Mouse (Mus musculus): ENCODE data around the gene Ankrd39.

Gene Ankrd39

DNA sequence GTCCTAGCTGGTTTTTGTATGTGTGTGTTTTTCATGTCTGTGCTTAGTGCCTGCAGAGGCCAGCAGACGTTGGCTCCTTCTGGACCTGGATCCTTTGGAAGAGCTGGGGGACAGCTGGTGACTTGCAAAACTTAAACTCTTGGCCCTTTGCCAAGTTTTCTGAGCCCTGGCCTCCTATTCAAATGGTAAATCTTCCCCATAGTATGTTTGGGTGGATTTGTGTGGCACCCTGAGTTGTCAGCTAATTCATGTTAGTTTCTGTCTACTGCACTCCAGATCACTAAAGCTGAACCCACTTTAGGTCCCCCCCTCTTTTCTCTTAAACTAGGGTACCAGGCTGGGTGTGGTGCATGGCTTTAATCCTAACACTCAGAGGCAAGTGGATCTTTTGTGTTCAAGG lies 18.9 kb downstream of the Ankrd39 start:
- DNase-seq = no peak

DNA sequence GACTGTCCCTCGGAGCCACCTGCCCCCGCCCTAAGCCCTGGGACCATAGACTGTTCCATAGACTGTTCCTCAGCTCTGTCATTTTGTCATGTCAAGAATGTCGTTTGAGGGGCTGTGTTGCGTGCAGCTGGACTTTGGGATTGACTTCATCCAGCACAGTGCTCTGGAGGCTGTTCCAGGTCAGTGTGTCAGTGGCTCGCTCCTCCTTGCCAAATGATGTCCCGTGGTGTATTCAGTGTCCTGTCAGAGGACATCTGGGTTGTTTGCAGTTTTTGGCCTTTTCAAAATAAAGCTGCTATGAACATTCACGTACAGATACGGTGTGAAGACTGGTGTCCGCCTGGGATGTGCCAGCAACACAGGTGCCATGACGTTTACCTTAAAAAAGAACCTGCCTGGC lies 20.3 kb downstream of the Ankrd39 start:
- DNase-seq = no peak

DNA sequence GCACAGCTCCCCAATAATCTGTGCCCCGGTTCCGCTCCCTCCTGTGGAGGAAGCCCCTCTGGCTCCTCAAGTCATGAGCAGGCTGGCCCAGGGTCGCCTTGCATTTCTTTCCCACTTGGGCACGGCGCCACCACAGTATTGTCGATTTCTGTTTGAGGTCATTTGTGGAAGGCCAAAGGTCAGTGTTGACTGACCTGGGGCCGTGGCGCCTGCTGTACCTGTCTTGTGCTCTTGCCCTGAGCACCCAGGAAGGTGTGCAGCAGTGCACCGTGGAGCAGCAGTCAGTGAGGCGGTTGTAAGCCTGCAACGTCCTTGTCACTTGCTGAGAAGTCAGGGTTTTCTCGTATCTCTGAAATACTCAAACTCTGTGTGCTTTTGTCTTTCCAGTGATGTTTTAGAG lies 21.5 kb downstream of the Ankrd39 start:
- DNase-seq = no peak

DNA sequence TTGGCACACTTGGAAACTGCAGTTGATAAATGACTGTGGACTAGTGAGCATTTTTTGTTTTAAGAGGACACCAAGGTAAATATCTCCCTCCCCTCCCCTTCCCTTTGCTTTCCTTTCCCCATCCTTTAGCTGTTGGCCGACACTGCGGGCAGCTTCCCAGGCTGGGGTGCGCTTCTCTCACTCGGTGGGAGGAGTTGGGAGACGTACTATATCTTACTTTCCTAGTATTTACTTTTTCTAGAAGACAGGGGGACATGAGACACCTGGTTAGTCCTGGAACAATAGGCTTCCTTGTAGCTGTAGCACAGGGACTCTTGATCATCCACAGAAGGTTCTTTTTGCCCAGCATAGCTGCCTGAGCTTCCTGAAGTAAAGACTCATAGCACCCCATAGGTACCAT lies 23.2 kb downstream of the Ankrd39 start:
- no peak for DNase-seq

DNA sequence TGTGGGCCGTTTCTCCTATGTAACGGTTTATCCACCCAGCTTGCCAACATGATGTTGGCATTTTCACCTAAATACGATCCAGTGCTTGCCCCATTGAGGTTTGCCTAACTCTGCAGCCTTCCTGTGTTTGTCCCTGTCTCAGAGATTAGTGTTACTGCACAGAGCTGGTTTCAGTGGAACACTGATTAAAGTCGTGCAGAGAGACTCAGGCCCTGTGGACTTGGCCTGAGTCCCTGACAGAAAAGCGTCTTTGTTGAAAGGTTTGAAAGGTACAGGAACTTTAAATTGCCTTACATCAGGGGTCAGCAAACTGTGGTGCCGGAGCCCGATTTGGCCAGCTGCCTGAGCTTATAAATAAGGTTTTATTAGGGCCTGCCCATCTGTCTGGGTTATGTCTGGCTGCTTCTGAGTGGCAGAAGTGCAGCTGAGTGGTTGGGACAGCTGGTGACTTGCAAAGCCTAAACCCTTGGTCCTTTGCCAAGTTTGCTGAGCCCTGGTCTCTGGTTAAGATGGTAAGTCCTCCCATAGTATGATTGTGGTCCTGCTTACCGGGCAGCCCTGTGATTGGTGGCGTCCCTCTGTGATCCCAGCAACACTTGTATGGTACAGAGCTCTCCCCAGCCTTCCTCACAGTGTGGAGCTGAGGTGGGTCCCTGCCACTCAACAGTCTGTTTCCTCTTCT lies 23.8 kb downstream of the Ankrd39 start:
- no peak for DNase-seq

DNA sequence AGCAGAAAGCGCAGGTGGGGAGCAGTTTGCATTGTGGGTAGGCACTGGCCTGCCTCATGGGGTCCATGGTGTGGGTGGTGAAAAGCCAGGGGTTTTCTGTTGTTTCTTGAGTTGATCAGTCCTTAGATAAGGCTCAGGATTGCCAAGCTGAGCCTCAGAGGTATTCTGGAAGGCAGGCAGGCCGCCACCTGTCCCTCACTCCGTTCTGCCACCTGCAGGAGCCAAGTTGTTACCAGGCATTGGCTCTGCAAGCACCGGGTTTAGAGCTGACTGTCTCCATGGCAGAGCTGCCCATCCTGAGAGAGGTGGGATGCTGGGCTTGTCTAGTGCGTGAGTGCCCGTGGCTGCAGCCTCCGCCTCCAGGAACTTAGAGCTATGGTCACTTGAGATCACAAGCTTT lies 25.0 kb downstream of the Ankrd39 start:
- no peak for DNase-seq

DNA sequence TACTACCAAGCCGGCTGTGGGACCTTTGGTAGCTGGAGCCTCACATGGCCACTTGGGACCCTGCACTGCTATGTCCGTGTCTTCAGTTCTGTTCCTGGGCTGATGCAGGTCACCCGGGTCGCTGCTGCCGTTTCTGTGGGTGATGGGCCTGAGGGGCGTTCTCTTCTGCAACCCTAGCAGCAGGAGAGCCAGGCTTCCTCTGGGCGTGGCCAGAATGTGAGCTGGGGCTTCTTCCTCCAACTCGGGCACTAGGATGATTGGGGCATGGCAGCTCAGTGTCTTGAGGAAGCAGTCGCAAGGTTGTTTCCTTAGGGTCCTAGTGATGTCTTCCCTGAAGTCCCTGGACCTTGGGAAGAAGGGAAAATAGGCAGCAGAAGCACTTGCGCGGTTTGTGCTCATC lies 27.6 kb downstream of the Ankrd39 start:
- DNase-seq = no peak

DNA sequence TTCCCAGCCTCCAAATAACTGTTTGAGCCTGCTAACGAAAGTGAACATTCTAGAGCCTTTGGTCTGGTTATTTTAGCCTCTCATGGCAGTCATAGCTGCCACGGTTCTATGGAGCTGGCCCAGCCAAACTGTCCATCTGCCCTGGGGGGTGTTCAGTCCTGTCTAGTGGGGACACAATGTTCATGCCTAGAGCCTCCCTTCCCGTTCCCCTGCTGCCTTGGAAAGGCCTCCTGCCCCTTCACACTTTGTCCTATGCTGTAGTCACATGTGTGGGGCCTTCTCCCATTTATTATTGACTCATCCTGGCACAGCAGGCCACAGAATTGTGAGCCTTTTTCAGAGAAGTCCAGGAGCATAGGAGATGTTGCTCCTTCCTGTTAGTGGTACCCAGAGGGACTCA lies 29.0 kb downstream of the Ankrd39 start:
- DNase-seq = peak in 1 of 2 experiments; percentile 51

DNA sequence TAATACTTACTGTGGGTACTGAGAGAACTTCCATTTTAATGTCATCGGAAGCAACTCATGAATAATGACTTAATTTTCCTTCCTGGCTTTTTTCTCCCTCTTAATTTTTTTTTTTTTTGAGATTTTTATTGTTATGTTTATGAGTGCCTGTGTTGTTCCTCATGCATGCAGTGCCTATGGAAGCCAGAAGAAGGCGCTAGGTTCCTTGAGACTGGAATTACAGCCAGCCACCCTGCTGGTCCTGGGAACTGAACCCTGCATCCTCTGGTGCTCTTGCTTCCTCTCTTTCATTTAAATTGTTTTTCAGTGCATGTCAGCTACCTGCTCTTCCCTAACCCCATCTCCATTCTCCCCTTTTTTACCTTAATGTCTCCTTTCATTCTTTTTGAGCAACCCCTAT lies 33.5 kb downstream of the Ankrd39 start:
- DNase-seq = peak; percentile 65 to 72

DNA sequence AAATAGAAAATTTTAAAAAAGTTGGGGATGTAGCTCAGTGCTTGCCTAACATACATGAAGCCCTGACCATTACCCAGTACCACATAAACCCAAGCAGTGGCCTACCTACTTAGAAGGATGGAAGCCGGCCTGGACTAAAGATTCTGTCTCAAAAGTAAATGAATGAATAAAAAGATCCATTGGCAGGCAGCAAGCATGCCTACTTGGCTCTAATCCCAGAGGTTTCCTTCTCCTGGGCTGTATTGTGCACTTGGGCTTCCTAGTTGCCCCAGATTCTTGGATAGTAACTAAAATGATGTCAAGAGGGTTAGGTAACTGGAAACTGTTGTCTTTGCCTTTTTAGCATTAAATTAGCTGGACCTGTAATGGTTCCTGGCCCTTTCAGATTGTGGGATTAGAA lies 33.9 kb downstream of the Ankrd39 start:
- DNase-seq = no peak

DNA sequence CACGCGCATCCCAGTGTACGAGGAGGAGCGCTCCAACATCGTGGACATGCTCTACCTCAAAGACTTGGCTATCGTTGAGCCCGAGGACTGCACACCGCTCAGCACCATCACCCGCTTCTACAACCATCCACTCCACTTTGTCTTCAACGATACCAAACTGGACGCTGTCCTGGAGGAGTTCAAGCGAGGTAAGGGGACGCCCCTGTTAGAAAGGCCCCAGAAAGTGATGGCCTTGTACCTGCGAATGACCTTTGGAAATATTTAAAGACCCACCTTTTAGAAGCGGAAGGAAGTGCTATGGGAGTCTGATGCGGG lies 34.3 kb downstream of the Ankrd39 start:
- DNase-seq = no peak

DNA sequence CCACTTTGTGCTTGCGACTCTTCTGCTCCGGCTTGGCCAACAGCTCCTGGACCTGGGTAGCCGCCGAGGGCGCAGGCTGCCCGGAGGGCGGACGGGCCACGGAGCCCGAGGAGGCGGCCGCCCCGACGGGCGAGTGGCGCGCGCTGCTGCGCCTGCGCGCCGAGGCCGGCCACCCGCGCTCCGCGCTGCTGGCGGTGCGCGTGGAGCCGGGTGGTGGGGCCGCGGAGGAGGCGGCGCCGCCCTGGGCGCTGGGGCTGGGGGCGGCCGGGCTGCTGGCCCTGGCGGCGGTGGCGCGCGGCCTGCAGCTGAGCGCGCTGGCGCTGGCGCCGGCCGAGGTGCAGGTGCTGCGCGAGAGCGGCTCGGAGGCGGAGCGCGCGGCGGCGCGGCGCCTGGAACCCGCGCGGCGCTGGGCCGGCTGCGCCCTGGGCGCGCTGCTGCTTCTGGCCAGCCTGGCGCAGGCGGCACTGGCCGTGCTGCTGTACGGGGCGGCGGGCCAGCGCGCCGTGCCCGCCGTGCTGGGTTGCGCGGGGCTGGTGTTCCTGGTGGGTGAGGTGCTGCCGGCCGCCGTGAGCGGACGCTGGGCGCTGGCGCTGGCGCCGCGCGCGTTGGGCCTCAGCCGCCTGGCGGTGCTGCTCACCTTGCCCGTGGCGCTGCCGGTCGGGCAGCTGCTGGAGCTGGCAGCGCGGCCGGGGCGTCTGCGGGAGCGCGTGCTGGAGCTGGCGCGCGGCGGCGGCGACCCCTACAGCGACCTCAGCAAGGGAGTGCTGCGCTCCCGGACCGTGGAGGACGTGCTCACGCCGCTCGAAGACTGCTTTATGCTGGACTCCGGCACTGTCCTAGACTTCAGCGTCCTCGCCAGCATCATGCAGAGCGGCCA lies 34.9 kb downstream of the Ankrd39 start:
- DNase-seq = peak; percentile 58 to 62

DNA sequence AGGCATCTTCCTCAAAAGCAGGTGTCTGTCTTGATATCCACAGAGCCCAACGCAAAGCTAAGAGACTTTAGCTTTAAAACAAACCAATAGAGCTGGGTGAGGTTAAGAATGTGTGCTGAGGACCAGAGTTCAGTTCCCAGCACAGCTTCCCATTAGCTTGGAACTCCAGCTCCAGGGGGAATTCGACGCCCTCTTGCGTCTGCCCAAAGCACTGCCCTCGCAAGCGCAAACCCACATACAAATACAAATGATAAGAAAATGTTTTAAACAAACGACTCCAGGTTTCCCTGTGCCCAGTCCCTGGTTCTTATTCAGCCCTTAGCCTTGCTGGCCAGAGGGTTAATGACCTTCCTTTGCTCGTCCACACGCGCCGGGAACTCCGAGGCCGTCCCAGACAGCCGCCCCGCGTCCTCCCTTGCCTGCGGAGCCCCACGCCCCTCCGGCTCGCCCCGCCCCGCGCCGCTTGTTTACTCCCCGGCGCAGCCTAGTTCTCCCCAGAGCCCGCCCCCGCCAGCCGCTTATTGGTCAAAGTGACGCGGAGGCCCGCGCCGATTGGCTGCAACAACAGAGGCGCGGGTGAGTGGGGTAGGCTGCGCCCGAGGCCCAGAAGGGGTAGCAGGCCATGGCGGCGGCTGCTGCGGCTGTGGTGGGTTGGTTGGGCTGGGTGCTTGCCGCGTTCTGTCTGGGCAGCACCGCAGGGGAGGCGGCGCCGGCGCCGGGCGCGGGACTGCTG lies 35.8 kb downstream of the Ankrd39 start, which contains the start of gene Cnnm3:
Gene Cnnm3, plus strand, starts transcription at position 579 of the 733 bp plus-strand sequence.
- DNase-seq = peak; percentile 100

DNA sequence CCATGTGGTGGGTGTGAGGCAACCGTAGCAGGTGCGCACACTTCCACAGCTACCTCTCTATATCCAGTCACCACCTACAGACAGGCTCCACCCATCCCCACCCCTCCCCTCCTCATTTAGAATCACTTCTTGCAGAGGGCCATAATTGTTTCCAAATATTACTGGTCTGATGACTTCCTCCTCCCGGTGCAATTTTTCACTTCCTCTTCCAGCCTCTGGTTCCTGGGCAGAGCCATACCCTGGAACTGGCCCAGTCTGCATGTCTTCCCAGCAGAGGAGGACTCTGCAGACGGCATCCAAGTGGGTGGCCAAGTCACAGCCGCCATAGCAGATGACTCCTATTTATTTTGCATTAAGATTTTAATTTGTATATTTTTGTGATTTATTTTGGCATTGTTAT lies 39.0 kb downstream of the Ankrd39 start:
- DNase-seq = no peak

DNA sequence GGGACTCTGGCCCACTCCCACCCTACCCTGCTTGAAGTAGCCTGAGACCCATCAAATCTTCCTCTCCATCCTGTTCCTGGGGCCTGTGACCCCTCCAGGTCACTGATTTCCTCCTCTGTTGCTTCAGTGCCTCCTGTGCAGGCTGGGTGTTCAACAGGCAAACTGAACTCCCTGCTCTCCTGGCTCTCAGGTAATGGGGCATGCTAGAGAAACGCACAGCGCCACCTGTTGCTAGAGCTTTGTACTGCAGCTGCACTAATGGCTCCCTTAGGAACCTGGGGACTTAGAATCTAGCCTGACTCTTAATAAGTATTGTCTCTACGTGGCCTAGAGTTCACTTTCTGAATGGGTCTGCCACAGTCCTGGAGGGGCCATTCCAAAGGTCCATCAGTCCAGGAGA lies 46.0 kb downstream of the Ankrd39 start:
- DNase-seq = peak; percentile 86 to 92

DNA sequence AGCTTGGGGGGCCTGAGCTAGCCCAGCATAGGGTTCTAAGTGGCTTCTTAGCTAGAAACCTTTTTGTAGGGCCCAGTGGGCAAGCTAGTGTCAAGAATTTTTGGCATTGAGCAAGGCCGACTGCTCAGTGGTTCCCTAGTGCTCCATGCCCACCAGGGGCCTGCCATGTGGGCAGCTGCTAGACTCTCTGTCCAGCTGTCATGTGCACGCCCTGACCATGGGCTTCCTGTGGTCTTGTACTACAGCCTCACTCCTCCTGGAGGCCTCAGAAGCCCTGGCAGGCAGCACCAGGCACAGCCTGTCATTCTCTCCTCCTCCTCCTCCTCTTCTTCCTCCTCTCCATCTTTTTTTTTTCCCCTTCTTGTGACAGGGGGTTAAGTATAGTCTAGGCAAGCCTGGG lies 49.9 kb downstream of the Ankrd39 start:
- no peak for DNase-seq

DNA sequence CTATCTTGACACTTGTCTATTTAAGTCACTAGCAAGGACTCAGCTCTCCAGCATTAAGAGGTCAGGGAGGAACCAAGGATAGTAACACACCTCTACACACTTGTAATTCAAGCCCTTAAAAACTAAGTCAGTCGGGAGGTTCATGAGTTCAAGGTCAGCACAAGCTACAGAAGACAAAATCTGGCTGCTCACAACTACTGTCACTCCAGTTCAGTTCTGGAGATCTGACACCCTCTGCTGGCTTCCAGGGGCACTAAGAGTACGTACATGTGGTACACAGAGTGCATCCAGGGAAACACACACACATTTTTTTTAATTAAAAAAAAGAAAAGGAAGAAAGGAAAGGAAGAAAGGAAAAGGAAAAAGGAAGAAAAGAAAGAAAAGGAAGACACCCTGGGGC lies 50.5 kb downstream of the Ankrd39 start:
- DNase-seq = peak in 1 of 2 experiments; percentile 57

DNA sequence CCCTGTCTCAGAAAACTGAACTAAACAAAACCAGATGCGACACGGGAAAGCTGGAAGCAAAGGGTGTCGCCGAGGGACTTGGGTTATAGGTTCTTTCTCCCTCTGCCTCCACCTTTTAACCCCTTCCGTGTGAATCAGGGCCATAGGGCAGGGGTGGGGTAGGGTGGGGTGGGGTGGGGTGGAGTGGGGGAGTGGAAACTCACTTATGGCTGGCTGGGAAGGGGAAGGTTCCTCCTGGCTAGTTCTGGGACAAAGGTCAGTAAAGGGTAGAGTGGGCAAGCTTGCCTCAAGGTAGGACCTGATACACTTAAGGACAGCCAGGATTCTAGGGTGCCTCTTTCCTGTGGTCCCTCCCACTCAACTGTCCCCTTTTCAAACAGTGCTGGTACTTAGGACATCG lies 53.9 kb downstream of the Ankrd39 start:
- DNase-seq = no peak

DNA sequence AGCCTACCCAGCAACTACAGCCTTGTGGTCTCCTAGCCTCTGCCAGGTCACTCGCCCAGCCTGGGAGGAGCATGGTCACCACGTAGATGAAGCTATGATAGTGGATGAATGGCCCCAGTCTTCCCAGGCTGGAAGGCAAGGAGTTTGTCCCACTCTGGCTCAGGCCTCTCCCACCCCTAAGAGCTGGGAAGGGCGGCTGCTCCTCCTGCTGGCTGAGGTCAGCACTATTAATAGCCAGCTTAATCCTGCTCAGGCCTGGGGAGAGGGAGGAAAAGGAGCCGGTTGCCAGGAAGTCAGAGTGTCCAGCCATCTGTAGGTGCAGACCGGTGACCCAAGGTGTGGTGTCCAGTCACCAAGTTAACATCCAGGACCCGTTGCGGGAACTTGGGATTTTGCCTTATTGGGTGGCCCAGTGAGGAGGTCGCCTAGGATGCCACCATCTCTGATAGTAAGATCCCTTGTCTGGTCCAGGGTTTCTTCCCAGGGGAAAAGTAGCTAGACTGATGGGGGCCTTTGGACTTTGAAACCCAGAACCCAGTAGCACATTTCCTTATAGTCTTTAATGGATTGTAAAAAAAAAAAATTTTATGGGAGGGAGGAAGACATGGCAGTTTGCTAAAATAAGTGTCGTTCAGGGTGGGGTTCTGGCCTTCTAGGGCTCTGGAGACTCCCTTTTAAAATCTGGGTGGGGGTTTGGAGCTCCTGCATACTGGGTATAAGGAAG lies 54.7 kb downstream of the Ankrd39 start:
- peak; percentile 85 to 86 for DNase-seq

DNA sequence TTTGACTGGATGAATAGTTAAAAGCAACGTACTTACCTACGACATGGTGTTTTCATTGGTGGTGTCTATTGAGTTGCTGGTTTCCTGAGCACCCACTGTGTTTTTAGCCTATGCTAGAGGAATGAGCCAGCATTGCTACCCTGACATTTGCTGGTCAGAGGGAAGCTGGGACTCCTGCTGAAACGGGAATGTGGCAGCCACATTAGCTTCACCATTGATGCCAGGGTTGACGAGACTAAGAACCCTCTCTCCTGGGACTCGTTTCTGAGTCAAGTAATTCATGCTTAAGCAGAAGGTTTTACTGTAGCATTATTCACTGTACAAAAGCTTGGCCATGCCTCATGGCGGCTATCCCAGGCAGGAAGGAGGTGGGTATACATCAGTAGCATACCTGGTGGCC lies 57.6 kb downstream of the Ankrd39 start:
- DNase-seq = no peak

Data from cerebellum, postnatal 36 days (tissue).